Mouse (Mus musculus): ENCODE data around the gene Idnk. TPM values are rescaled to one million over a fixed set of nuclear protein-coding genes. Genes with fewer than 3 reads are reported as not detected.

The Idnk gene
- total and polyA plus RNA-seq, 3 experiments: 25.5 to 45.0 (median 32.0) TPM

DNA sequence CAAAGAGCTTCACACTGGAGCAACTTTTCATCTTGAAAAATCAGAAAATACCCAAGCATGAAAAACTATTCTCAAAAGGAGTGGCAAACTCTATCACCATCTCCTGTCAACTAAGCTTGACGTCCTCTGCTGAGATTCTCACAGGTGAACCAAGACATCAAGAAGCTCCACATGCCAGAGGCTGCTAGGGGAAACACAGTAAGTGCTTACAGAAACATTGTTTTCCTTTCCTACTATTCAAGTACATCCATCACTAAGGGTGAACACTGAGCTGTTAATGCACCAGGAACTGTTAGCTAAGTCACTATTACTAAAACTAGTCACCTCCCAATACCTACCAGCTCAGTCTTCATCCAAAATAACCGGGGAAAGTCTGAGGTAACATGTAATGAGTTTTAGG, 32.5 kb upstream of the Idnk start:
- Histone ChIP-seq H3K4me3 (replicated peaks in 1 of 3; ENCODE audit: low read depth in 2 of 3, low read length in 2 of 3, poor library complexity in 1 of 3) (no peak overlapping the region), H3K36me3 (replicated peaks in 1 of 2; ENCODE audit: control insufficient read depth in 1 of 2, insufficient read depth in 1 of 2, low read length in 1 of 2) (peaks cover 0 to 9% of the 10 kb centered on the region in 2 experiments), H3K4me1 (ENCODE audit: control insufficient read depth in 1 of 2, insufficient read depth in 2 of 2) (peaks cover 0 to 16% of the 10 kb centered on the region in 2 experiments; a peak in 3 of 4 replicates), H3K9ac (ENCODE audit: insufficient read depth, low read depth) (no peak overlapping the region), H3K4me2 (ENCODE audit: insufficient read depth, low read depth, poor library complexity, severe bottlenecking) (no peak overlapping the region), H3K27ac (ENCODE audit: insufficient read depth, low read depth) (no peak overlapping the region), H3K27me3 (replicated peaks) (no peaks in the 10 kb centered on the region), H3K9me3 (replicated peaks; ENCODE audit: low read length) (no peaks in the 10 kb centered on the region), H3K79me2 (replicated peaks; ENCODE audit: control insufficient read depth, extremely low read depth, insufficient read depth, poor library complexity, severe bottlenecking) (peaks cover 22% of the 10 kb centered on the region)
- in situ Hi-C loops (cut with MboI; ENCODE audit: low pct_ligation_motif_present, low pct_unique_long_range_greater_than_20kb, low sequenced_read_pairs) (no loop called here), dilution Hi-C loops (cut with MboI; ENCODE audit: extremely low pct_ligation_motif_present, extremely low pct_unique_long_range_greater_than_20kb, low sequenced_read_pairs) (no loop called here)
- DNase-seq (ENCODE audit: extremely low read depth): no peak
- no peak for TF ChIP-seq MEF2A (IDR thresholded peaks at IDR 0.05; ENCODE audit: borderline replicate concordance, low read depth, low read length)
- no peak for TF ChIP-seq NRF1 (IDR thresholded peaks at IDR 0.05; ENCODE audit: low read depth, low read length)
- no peak for TF ChIP-seq USF1 (IDR thresholded peaks at IDR 0.05; ENCODE audit: low read depth, low read length)
- TF ChIP-seq ZMIZ1 (IDR thresholded peaks at IDR 0.05; ENCODE audit: low read depth, low read length): 0 out of 2 replicates have a peak, but pooled peaks have one; percentile 33
- TF ChIP-seq POLR2AphosphoS2 (IDR thresholded peaks at IDR 0.05; ENCODE audit: low read depth, low read length): 0 out of 2 replicates have a peak, but pooled peaks have one; percentile 74

DNA sequence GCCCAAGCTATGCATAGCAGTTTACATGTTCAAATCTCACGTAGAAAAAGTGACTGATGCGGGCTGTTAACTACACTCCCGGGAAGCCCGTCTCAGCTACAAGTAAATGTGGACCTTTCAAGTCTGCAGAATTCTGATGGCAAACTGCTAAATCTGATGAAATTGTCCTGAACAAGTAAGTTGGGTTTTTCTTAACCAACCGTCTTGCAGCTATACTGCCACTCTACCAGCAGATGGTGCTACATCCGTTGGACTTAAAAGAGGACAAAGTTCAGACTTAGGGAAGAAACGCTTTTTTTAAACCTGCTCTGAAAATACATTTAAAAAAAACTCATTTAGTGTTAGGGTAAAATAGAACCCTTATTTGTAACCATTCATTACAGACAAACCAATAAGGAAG, 31.3 kb upstream of the Idnk start:
- Histone ChIP-seq H3K9ac (ENCODE audit: insufficient read depth, low read depth) (peak overlapping the region; percentile 92; the same call in 1 of the 2 replicates), H3K4me2 (ENCODE audit: insufficient read depth, low read depth, poor library complexity, severe bottlenecking) (peak overlapping the region; percentile 64; the same call in 1 of the 2 replicates), H3K27me3 (replicated peaks) (no peaks in the 10 kb centered on the region), H3K9me3 (replicated peaks; ENCODE audit: low read length) (no peaks in the 10 kb centered on the region), H3K27ac (ENCODE audit: insufficient read depth, low read depth) (no peak overlapping the region), H3K4me3 (replicated peaks in 1 of 3; ENCODE audit: low read depth in 2 of 3, low read length in 2 of 3, poor library complexity in 1 of 3) (peak overlapping the region; percentile 37 to 91 (median 51)), H3K4me1 (ENCODE audit: control insufficient read depth in 1 of 2, insufficient read depth in 2 of 2) (peaks cover 0 to 18% of the 10 kb centered on the region in 2 experiments; a peak in 3 of 4 replicates), H3K36me3 (replicated peaks in 1 of 2; ENCODE audit: control insufficient read depth in 1 of 2, insufficient read depth in 1 of 2, low read length in 1 of 2) (peaks cover 0 to 9% of the 10 kb centered on the region in 2 experiments), H3K79me2 (replicated peaks; ENCODE audit: control insufficient read depth, extremely low read depth, insufficient read depth, poor library complexity, severe bottlenecking) (peaks cover 22% of the 10 kb centered on the region)
- DNase-seq (ENCODE audit: extremely low read depth): peak; percentile 73
- in situ Hi-C loops (cut with MboI; ENCODE audit: low pct_ligation_motif_present, low pct_unique_long_range_greater_than_20kb, low sequenced_read_pairs) (no loop called here), dilution Hi-C loops (cut with MboI; ENCODE audit: extremely low pct_ligation_motif_present, extremely low pct_unique_long_range_greater_than_20kb, low sequenced_read_pairs) (no loop called here)
- TF ChIP-seq E2F4 (IDR thresholded peaks at IDR 0.05; ENCODE audit: insufficient replicate concordance, low read depth, low read length) (0 out of 2 replicates have a peak, but pooled peaks have one; percentile 31), SMC3 (IDR thresholded peaks at IDR 0.05; ENCODE audit: low read depth, low read length) (peak; percentile 10; the same call in 1 of the 2 replicates), RAD21 (IDR thresholded peaks at IDR 0.05; ENCODE audit: low read depth, low read length) (peak; percentile 31), CTCF (conservative IDR thresholded peaks at IDR 0.05 in 1 of 2, IDR thresholded peaks at IDR 0.05 in 1 of 2; ENCODE audit: low read depth in 2 of 2, low read length in 2 of 2) (peak; percentile 79 to 87), TBP (conservative IDR thresholded peaks at IDR 0.05; ENCODE audit: low read depth, low read length) (0 out of 2 replicates have a peak, but pooled peaks have one; percentile 19), NRF1 (IDR thresholded peaks at IDR 0.05; ENCODE audit: low read depth, low read length) (no peak), KAT2A (IDR thresholded peaks at IDR 0.05; ENCODE audit: insufficient replicate concordance, low read length) (no peak), ZNF384 (IDR thresholded peaks at IDR 0.05; ENCODE audit: low read depth, low read length) (peak; percentile 78; the same call in 1 of the 2 replicates)

Measured in CH12.LX (cell line).